Mouse (Mus musculus) C2C12 (cell line): ENCODE results near the gene Zbtb16.

Experiments
- CEBPB ChIP-seq: IDR thresholded peaks from one replicate; pipeline ENCODE4 v1.6.1; 2011; ENCODE audit warnings: low read depth, mild to moderate bottlenecking, control low read depth, moderate library complexity
- CTCF ChIP-seq: IDR thresholded peaks from one replicate; pipeline ENCODE4 v1.5.1; 2011; ENCODE audit not compliant: control insufficient read depth, insufficient read depth, insufficient read length
- MAX ChIP-seq: IDR thresholded peaks from one replicate; pipeline ENCODE4 v1.6.1; 2011; ENCODE audit warnings: mild to moderate bottlenecking, control low read depth
- MYOD1 ChIP-seq: IDR thresholded peaks from one replicate; pipeline ENCODE4 v1.6.1; 2011; ENCODE audit warnings: low read depth; ENCODE audit not compliant: control insufficient read depth, insufficient read length
- MYOG ChIP-seq: IDR thresholded peaks from one replicate; pipeline ENCODE4 v1.6.1; 2011; ENCODE audit not compliant: control insufficient read depth, insufficient read length; ENCODE audit errors: extremely low read depth
- USF1 ChIP-seq: IDR thresholded peaks from one replicate; pipeline ENCODE4 v1.6.1; 2011; ENCODE audit warnings: low read depth, mild to moderate bottlenecking, control low read depth, moderate library complexity

GRCm38 (mm10) chr9:48696731-48697469 lies 139.1 kb downstream of the Zbtb16 start:
- TF ChIP-seq CTCF (no peak), USF1 (no peak), CEBPB (no peak), MYOD1 (no peak), MYOG (no peak), MAX (no peak)
